Mouse (Mus musculus) fat pad, adult 2 months (tissue): ENCODE results near the gene Fktn.

Experiments used
- DNase-seq: peaks from one replicate; pipeline ENCODE4 v3.0.0-alpha.2; 2011; ENCODE audit warnings: low read depth, low spot score; ENCODE audit errors: extremely low read depth

The Fktn gene

GRCm38 (mm10) chr4:53825821-53826605 is 112.2 kb downstream of the Fktn start, which contains the start of gene Tmem38b:
Gene Tmem38b, plus strand, starts transcription at chr4:53826045.
- no peak for DNase-seq

GRCm38 (mm10) chr4:53826641-53827248 is 112.9 kb downstream of the Fktn start:
- DNase-seq = peak; percentile 52
